Mouse (Mus musculus) megakaryocyte, embryonic 14.5 days (primary cell): Measurements from ENCODE around the gene Pcsk5.

ENCODE experiments used
- FLI1 ChIP-seq: IDR thresholded peaks from 2 replicates; pipeline ENCODE4 v1.6.1; 2012; ENCODE audit warnings: low read length, inconsistent platforms, mixed read lengths
- GATA1 ChIP-seq: IDR thresholded peaks from 3 replicates; pipeline ENCODE4 v1.6.1; 2012; ENCODE audit warnings: mixed read lengths, low read length, inconsistent platforms, borderline replicate concordance

GRCm38 (mm10) chr19:17428561-17428914 is 408.9 kb downstream of the Pcsk5 start:
- TF ChIP-seq GATA1: no peak
- TF ChIP-seq FLI1: no peak
